Comparison of ENCODE assay signal across 8 mouse cellular contexts in the genomic region with DNA sequence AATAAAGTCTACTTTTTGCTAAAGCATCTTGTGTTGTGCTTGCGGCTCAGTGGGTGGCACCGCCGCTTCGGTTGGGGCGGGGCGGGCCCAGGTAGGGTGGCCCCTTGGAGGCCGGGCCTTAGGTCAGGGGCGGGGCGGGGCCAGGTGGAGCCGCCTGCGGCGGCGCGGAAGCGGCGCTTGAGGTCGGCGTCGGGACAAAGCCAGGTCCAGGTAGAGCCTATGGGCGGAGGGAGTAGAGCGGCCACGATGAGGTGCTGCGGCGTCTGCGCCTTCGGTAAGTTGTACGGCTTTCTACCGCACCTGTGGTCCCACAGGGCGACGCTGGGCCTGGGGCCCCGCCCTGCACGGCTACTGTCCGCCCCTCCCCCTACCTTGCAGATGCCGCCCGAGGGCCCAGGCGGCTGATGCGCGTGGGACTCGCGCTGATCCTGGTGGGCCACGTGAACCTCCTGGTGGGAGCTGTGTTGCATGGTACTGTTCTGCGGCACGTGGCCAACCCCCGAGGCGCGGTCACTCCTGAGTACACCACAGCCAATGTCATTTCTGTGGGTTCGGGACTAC. TPM values are rescaled to one million over a fixed set of nuclear protein-coding genes. Genes with fewer than 3 reads are reported as not detected.
DNase-seq lines count a peak whose midpoint lies in the region; ATAC-seq and TF ChIP-seq lines count a peak whose summit lies in the region.

A gene (plus strand): TSS at position 151 of the 561 bp plus-strand sequence.

- peak within 1 kb of the TSS; percentile 44 for H3K9ac ChIP-seq in intestine, embryonic 15.5 days
- H3K9ac ChIP-seq in liver, embryonic 14.5 days (replicated peaks): 0 out of 2 replicates have a peak within 1 kb of the TSS, but pooled peaks have one; percentile 6

- H3K27ac ChIP-seq in intestine, embryonic 15.5 days: peak within 1 kb of the TSS; percentile 86
- no peak within 1 kb of the TSS for H3K27ac ChIP-seq in liver, embryonic 14.5 days

- TF ChIP-seq EP300 in liver, embryonic 14.5 days (IDR thresholded peaks at IDR 0.05; ENCODE audit: low read depth): no peak

- no peaks in the 10 kb centered on the region for H3K9me3 ChIP-seq in intestine, embryonic 15.5 days
- H3K9me3 ChIP-seq in liver, embryonic 14.5 days (ENCODE audit: control insufficient read depth, low read length): no peaks in the 10 kb centered on the region

- peak; percentile 20 for DNase-seq in T-cell, adult 2 months (ENCODE audit: low spot score)
- DNase-seq in liver, embryonic 14.5 days (ENCODE audit: low read depth in 3 of 3, low spot score in 3 of 3): peak in 1 of 3 experiments; percentile 11
- DNase-seq in neural tube, embryonic 10.5 days (ENCODE audit: extremely low spot score, low spot score): peak; percentile 45
- peak; percentile 78 for DNase-seq in yolk sac, embryonic 10.5 days (ENCODE audit: low spot score)
- DNase-seq in spleen, postnatal 14 days (ENCODE audit: low spot score in 2 of 2): no peak

- peaks cover 16% of the 10 kb centered on the region for H3K4me1 ChIP-seq in intestine, embryonic 15.5 days (replicated peaks)
- no peaks in the 10 kb centered on the region for H3K4me1 ChIP-seq in liver, embryonic 14.5 days (replicated peaks; ENCODE audit: control insufficient read depth in 2 of 2, insufficient read depth in 2 of 2, low read length in 1 of 2)

- no peak for TF ChIP-seq CTCF in liver, embryonic 14.5 days (IDR thresholded peaks at IDR 0.05; ENCODE audit: low read depth)

- WGBS in intestine, embryonic 15.5 days: 12% methylated on average over 47 of the region's 47 CpGs
- WGBS in liver, embryonic 14.5 days (ENCODE audit: insufficient replicate concordance): 56% methylated on average over 44 of the region's 47 CpGs

- peak within 1 kb of the TSS; percentile 44 for H3K4me3 ChIP-seq in intestine, embryonic 15.5 days (replicated peaks)
- peak within 1 kb of the TSS; percentile 45 to 52 for H3K4me3 ChIP-seq in liver, embryonic 14.5 days (ENCODE audit: insufficient read depth in 1 of 2, low read depth in 2 of 2, low read length in 2 of 2)

- peaks cover 35% of the 10 kb centered on the region for H3K36me3 ChIP-seq in intestine, embryonic 15.5 days
- peaks cover 19% of the 10 kb centered on the region for H3K36me3 ChIP-seq in liver, embryonic 14.5 days (replicated peaks; ENCODE audit: control insufficient read depth, insufficient read depth, low read depth)

- H3K4me2 ChIP-seq in intestine, embryonic 15.5 days (replicated peaks): peak within 1 kb of the TSS; percentile 59
- peak within 1 kb of the TSS; percentile 64 for H3K4me2 ChIP-seq in liver, embryonic 14.5 days (ENCODE audit: low read depth)

- ATAC-seq in CD4-positive, CD25-positive, alpha-beta regulatory T cell, adult 4 months: peak; percentile 63
- ATAC-seq in erythroblast, adult 5-6 weeks (replicated peaks; ENCODE audit: low FRiP score, poor library complexity, severe bottlenecking): 0 out of 2 replicates have a peak, but pooled peaks have one; percentile 39
- ATAC-seq in intestine, embryonic 15.5 days: peak; percentile 93
- ATAC-seq in liver, embryonic 14.5 days (ENCODE audit: insufficient read depth): peak; percentile 68

- H3K27me3 ChIP-seq in intestine, embryonic 15.5 days (replicated peaks): no peaks in the 10 kb centered on the region
- H3K27me3 ChIP-seq in liver, embryonic 14.5 days (ENCODE audit: control insufficient read depth, insufficient read depth, low read length): no peaks in the 10 kb centered on the region

RNA-seq across cellular contexts. Expression of the gene that starts here (rescaled TPM):
- polyA plus RNA-seq in CD4-positive, CD25-positive, alpha-beta regulatory T cell, adult 4 months (2017; shearing (Covaris generic)): 10 to 100 TPM; 28.0 to 30.7 TPM
- total RNA-seq in erythroblast, adult 5-6 weeks (2015; ENCODE audit: low replicate concordance): 1.5 TPM in 1 of 2 replicates, not detected in the other
- 4.0 and 4.6 TPM in 2 replicates for total RNA-seq in erythroblast, adult 5-6 weeks (2017; ENCODE audit: low replicate concordance)
- polyA plus RNA-seq in intestine, embryonic 15.5 days (2015; fragmentation: Nextera tagmentation; extraction: Ambion mirVana): 66.8 and 70.0 TPM in 2 replicates
- polyA plus RNA-seq in liver, embryonic 14.5 days (2012; rRNA removed): 5.3 and 6.8 TPM in 2 replicates
- polyA plus RNA-seq in liver, embryonic 14.5 days (2014; fragmentation: Nextera tagmentation; extraction: Ambion mirVana): 3.5 and 3.9 TPM in 2 replicates

Comparison
In these comparisons a context has a peak if more than half of its experiments do, and no peak if none do; other contexts are left out.
1. ATAC-seq: peak in every context shown above with its lines; median percentile 93 in intestine, embryonic 15.5 days; 68 in liver, embryonic 14.5 days; 63 in CD4-positive, CD25-positive, alpha-beta regulatory T cell, adult 4 months; 39 in erythroblast, adult 5-6 weeks.
2. DNase-seq: peak in T-cell, adult 2 months (single experiment), neural tube, embryonic 10.5 days (single experiment) and yolk sac, embryonic 10.5 days (single experiment); none in spleen, postnatal 14 days (0 of 2).